20 mouse cellular contexts compared by ENCODE assay signal in the genomic region with DNA sequence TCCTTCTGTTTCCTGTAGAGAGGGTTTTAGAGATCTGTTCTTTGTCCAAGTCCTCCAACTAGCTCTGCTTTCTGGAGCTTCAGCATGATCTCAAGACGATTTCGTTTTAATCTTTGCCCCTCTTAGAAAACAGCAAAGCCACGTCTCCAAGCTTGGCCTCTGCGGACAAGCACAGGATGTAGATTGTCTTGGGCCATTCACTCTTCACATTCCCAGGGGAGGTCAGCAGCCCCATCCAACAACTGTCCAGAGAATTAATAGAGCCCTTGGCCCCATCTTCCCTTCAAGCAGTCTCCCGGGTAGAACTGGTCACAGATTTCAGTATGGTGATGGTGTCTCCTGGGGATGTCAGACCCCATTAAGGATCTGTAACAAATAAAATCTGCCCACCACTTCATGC.
DNase-seq lines count a peak whose midpoint lies in the region; ATAC-seq and TF ChIP-seq lines count a peak whose summit lies in the region.
"Had no signal": no experiment of that assay in that cellular context is flagged by ENCODE, and none has a peak within 500 bp of the region (broad histone marks: within the 10 kb centered on the region; RNA-seq: fewer than 3 reads in every experiment).

No protein-coding gene starts in this region.

- no peak overlapping the region for H3K4me2 ChIP-seq in intestine, embryonic 16.5 days (ENCODE audit: low read depth, low read length)
- no peak overlapping the region for H3K4me2 ChIP-seq in intestine, postnatal 0 days (replicated peaks; ENCODE audit: low read depth)
- H3K4me2 ChIP-seq in midbrain, embryonic 11.5 days: no peak overlapping the region
- H3K4me2 ChIP-seq in midbrain, embryonic 15.5 days: no peak overlapping the region
- H3K4me2 ChIP-seq in stomach, postnatal 0 days (replicated peaks; ENCODE audit: low read depth): no peak overlapping the region
- H3K4me2 ChIP-seq: embryonic facial prominence, embryonic 13.5 days; liver, embryonic 12.5 days; lung, embryonic 15.5 days had no signal

- no peak overlapping the region for H3K4me3 ChIP-seq in intestine, embryonic 16.5 days (ENCODE audit: low read length)
- no peak overlapping the region for H3K4me3 ChIP-seq in intestine, postnatal 0 days (ENCODE audit: low read depth, low read length)
- H3K4me3 ChIP-seq in midbrain, embryonic 11.5 days (ENCODE audit: low read depth, low read length): no peak overlapping the region
- no peak overlapping the region for H3K4me3 ChIP-seq in midbrain, embryonic 15.5 days
- H3K4me3 ChIP-seq in stomach, postnatal 0 days (ENCODE audit: low read depth, low read length): no peak overlapping the region
- H3K4me3 ChIP-seq: embryonic facial prominence, embryonic 13.5 days; erythroblast, embryonic 14.5 days; heart, embryonic 10.5 days; liver, embryonic 12.5 days; lung, embryonic 15.5 days; megakaryocyte, embryonic 14.5 days had no signal

- 40% methylated on average over 5 of the region's 5 CpGs for WGBS in intestine, embryonic 16.5 days
- 51% methylated on average over 5 of the region's 5 CpGs for WGBS in intestine, postnatal 0 days
- WGBS in midbrain, embryonic 11.5 days: 70% methylated on average over 5 of the region's 5 CpGs
- WGBS in midbrain, embryonic 15.5 days: 74% methylated on average over 5 of the region's 5 CpGs
- 52% methylated on average over 5 of the region's 5 CpGs for WGBS in stomach, postnatal 0 days

- H3K9ac ChIP-seq in intestine, embryonic 16.5 days (ENCODE audit: low read depth, low read length): no peak overlapping the region
- H3K9ac ChIP-seq in intestine, postnatal 0 days (ENCODE audit: low read depth, low read length): no peak overlapping the region
- no peak overlapping the region for H3K9ac ChIP-seq in midbrain, embryonic 11.5 days (ENCODE audit: low read length)
- no peak overlapping the region for H3K9ac ChIP-seq in midbrain, embryonic 15.5 days
- H3K9ac ChIP-seq in stomach, postnatal 0 days (ENCODE audit: low read length): no peak overlapping the region
- H3K9ac ChIP-seq: embryonic facial prominence, embryonic 13.5 days; liver, embryonic 12.5 days; lung, embryonic 15.5 days had no signal

- H3K9me3 ChIP-seq in intestine, embryonic 16.5 days (ENCODE audit: control insufficient read depth, low read length): peaks cover 3% of the 10 kb centered on the region; the same call in 1 of the 2 replicates
- no peaks in the 10 kb centered on the region for H3K9me3 ChIP-seq in intestine, postnatal 0 days (ENCODE audit: control insufficient read depth)
- H3K9me3 ChIP-seq in midbrain, embryonic 11.5 days (ENCODE audit: control insufficient read depth, low read length): peaks cover 4% of the 10 kb centered on the region; the same call in 1 of the 2 replicates
- H3K9me3 ChIP-seq in midbrain, embryonic 15.5 days: no peaks in the 10 kb centered on the region
- no peaks in the 10 kb centered on the region for H3K9me3 ChIP-seq in stomach, postnatal 0 days (ENCODE audit: control insufficient read depth, low read length)
- H3K9me3 ChIP-seq: liver, embryonic 12.5 days; lung, embryonic 15.5 days had no signal

- no peaks in the 10 kb centered on the region for H3K27me3 ChIP-seq in intestine, embryonic 16.5 days (replicated peaks; ENCODE audit: control insufficient read depth, insufficient read depth, low read length)
- H3K27me3 ChIP-seq in intestine, postnatal 0 days (replicated peaks; ENCODE audit: control insufficient read depth, insufficient read depth, low read length): no peaks in the 10 kb centered on the region
- H3K27me3 ChIP-seq in midbrain, embryonic 11.5 days (ENCODE audit: control insufficient read depth, insufficient read depth, low read length): no peaks in the 10 kb centered on the region
- no peaks in the 10 kb centered on the region for H3K27me3 ChIP-seq in midbrain, embryonic 15.5 days (replicated peaks)
- H3K27me3 ChIP-seq in stomach, postnatal 0 days (ENCODE audit: control insufficient read depth, insufficient read depth, low read length): no peaks in the 10 kb centered on the region
- H3K27me3 ChIP-seq: liver, embryonic 12.5 days; lung, embryonic 15.5 days had no signal

- no peaks in the 10 kb centered on the region for H3K36me3 ChIP-seq in intestine, embryonic 16.5 days (ENCODE audit: control insufficient read depth, insufficient read depth, low read length)
- H3K36me3 ChIP-seq in intestine, postnatal 0 days (ENCODE audit: control insufficient read depth, insufficient read depth): no peaks in the 10 kb centered on the region
- no peaks in the 10 kb centered on the region for H3K36me3 ChIP-seq in midbrain, embryonic 11.5 days (ENCODE audit: control insufficient read depth, insufficient read depth, low read length)
- no peaks in the 10 kb centered on the region for H3K36me3 ChIP-seq in midbrain, embryonic 15.5 days (replicated peaks)
- no peaks in the 10 kb centered on the region for H3K36me3 ChIP-seq in stomach, postnatal 0 days (ENCODE audit: control insufficient read depth, insufficient read depth, low read length)
- H3K36me3 ChIP-seq: embryonic facial prominence, embryonic 13.5 days; heart, embryonic 10.5 days; liver, embryonic 12.5 days; lung, embryonic 15.5 days had no signal

- no peak for TF ChIP-seq CTCF in intestine, postnatal 0 days (IDR thresholded peaks at IDR 0.05; ENCODE audit: low read depth)
- no peak for TF ChIP-seq CTCF in stomach, postnatal 0 days (IDR thresholded peaks at IDR 0.05; ENCODE audit: low read depth)

- H3K4me1 ChIP-seq in intestine, embryonic 16.5 days (ENCODE audit: control insufficient read depth, insufficient read depth, low read length): peaks cover 8% of the 10 kb centered on the region
- no peaks in the 10 kb centered on the region for H3K4me1 ChIP-seq in intestine, postnatal 0 days (replicated peaks; ENCODE audit: control insufficient read depth, insufficient read depth, low read length)
- no peaks in the 10 kb centered on the region for H3K4me1 ChIP-seq in midbrain, embryonic 11.5 days (ENCODE audit: control insufficient read depth, insufficient read depth, low read length)
- no peaks in the 10 kb centered on the region for H3K4me1 ChIP-seq in midbrain, embryonic 15.5 days
- no peaks in the 10 kb centered on the region for H3K4me1 ChIP-seq in stomach, postnatal 0 days (replicated peaks; ENCODE audit: control insufficient read depth, insufficient read depth)
- H3K4me1 ChIP-seq: liver, embryonic 12.5 days had no signal

- TF ChIP-seq EP300 in stomach, postnatal 0 days (optimal IDR thresholded peaks at IDR 0.05): no peak

- peak overlapping the region; percentile 35 for H3K27ac ChIP-seq in intestine, embryonic 16.5 days (ENCODE audit: low read length)
- H3K27ac ChIP-seq in intestine, postnatal 0 days (ENCODE audit: low read depth, low read length): no peak overlapping the region
- H3K27ac ChIP-seq in midbrain, embryonic 11.5 days (ENCODE audit: low read depth, low read length): no peak overlapping the region
- H3K27ac ChIP-seq in midbrain, embryonic 15.5 days: no peak overlapping the region
- peak overlapping the region; percentile 40; the same call in 1 of the 2 replicates for H3K27ac ChIP-seq in stomach, postnatal 0 days (replicated peaks)
- H3K27ac ChIP-seq: embryonic facial prominence, embryonic 13.5 days; heart, embryonic 10.5 days; hindbrain, postnatal 0 days; lung, embryonic 15.5 days had no signal

- no peak for ATAC-seq in intestine, embryonic 16.5 days
- no peak for ATAC-seq in intestine, postnatal 0 days
- no peak for ATAC-seq in midbrain, embryonic 11.5 days (ENCODE audit: low FRiP score)
- no peak for ATAC-seq in midbrain, embryonic 15.5 days (replicated peaks)
- no peak for ATAC-seq in stomach, postnatal 0 days (ENCODE audit: low FRiP score, low TSS enrichment)
- ATAC-seq: forebrain, embryonic 14.5 days; hindbrain, postnatal 0 days; liver, embryonic 12.5 days had no signal

- DNase-seq in midbrain, embryonic 11.5 days (ENCODE audit: low spot score, missing footprints): peak; percentile 2
- peak; percentile 55 for DNase-seq in kidney, postnatal 14 days
- DNase-seq in stomach, postnatal 0 days (ENCODE audit: low spot score): no peak
- DNase-seq in layer of hippocampus, adult 9-10 months (ENCODE audit: low spot score): no peak
- DNase-seq in testis, postnatal 14 days (ENCODE audit: low spot score): no peak
- DNase-seq: cerebellum, adult 11-12 months; cerebellum, postnatal 10 days; layer of hippocampus, adult 9-11 months; lung, postnatal 36 days had no signal

Comparison
In these comparisons a context has a peak if more than half of its experiments do, and no peak if none do; other contexts are left out.
1. H3K27ac ChIP-seq: peak in intestine, embryonic 16.5 days (single experiment) and stomach, postnatal 0 days (single experiment); none in intestine, postnatal 0 days (single experiment), midbrain, embryonic 11.5 days (single experiment) and midbrain, embryonic 15.5 days (single experiment).
2. DNase-seq: peak in midbrain, embryonic 11.5 days (single experiment) and kidney, postnatal 14 days (single experiment); none in stomach, postnatal 0 days (single experiment), layer of hippocampus, adult 9-10 months (single experiment) and testis, postnatal 14 days (single experiment).